Mouse (Mus musculus): ENCODE measurements around the gene Fbln2.

Gene Fbln2

DNA sequence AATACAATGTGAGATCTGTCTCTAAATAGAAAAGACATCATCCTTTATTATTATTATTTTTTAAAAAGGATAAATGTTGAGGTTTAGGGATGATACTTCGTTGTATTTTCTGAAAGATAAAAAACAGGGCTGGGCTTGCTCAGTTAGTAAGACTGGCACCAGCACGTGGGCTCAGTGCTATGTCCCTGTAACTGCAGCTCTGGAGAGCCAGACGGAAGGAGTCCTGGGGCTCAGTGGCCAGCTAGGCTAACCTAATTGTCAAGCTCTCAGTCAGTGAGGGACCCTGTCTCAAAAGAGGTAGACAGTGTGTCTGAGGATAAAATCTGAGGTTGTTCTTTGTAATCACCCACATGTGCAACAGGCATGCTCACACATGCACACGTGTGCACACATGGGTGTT lies 19.3 kb downstream of the Fbln2 start:
- no peak for DNase-seq

DNA sequence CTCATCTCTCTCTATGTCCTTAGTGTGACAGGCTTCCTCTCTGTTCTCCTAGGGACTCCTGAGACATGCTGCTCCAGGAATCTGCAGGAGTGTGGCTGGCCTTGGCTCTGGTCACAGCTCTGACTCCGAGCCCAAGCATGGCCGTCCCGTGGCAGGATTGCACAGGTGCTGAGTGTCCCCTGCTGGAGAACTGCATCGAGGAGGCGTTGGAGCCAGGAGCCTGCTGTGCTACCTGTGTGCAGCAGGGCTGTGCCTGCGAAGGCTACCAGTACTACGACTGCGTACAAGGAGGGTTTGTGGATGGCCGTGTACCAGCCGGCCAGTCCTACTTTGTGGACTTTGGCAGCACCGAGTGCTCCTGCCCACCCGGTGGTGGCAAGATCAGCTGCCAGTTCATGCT lies 20.8 kb downstream of the Fbln2 start:
- peak; percentile 81 for DNase-seq

DNA sequence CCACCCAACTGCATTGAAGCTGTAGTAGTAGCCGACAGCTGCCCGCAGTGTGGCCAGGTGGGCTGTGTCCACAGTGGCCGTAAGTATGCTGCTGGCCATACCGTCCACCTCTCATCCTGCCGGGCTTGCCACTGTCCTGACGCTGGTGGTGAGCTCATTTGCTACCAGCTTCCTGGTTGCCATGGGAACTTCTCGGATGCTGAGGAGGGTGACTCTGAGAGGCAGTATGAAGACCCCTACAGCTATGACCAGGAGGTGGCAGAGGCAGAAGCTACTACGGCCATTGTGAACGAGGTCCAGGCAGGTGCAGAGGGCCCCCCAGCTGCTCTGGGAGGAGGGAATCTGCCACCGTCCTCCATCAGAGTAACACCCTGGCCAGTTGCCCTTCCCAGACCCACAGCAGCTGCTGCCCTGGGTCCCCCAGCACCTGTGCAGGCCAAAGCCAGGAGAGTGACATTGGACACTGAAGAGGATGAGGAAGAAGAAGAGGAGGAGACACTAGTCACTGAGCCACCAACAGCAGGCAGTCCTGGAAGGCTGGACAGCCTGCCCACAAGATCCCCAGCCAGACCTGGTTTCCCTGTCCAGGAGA lies 21.3 kb downstream of the Fbln2 start:
- no peak for DNase-seq

DNA sequence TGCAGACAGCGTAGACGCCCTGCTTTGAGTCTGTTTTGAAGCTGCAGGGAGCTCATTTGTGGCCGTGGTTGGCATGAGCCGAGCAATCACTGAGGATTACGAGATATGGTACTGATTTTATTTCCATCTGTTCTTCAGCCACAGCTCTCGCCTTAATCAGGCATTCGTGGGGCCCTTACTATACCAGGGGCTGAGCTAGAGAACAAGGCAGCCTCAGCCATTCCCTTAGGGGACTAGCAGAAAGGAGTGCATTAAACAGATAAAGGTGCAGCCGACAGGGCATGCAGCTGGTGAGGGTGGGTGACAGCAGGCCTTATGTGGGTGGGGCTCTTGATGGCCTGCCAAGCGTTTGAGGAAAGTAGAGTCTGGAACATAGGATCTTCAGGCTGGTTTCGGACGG lies 23.8 kb downstream of the Fbln2 start:
- DNase-seq: no peak

DNA sequence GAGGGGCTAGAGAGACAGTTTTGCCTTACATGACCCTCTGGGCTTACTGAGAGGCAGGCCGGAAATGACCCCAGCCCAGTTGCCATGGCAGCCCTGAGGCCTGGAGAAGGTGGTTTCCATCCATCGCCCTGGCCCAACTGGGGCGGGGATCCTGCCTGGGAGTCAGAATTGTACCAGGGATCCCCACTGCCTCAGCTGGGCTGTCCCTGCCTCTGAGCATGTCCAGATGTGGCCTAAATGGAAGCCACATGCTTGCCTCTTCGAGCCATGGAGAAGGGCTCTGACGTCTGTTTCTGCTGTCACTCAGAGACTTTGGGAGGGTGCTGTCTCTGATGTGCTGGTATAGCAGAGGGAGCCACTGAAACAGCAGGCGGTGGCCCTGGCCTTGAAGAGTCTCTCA lies 24.2 kb downstream of the Fbln2 start:
- DNase-seq: no peak

DNA sequence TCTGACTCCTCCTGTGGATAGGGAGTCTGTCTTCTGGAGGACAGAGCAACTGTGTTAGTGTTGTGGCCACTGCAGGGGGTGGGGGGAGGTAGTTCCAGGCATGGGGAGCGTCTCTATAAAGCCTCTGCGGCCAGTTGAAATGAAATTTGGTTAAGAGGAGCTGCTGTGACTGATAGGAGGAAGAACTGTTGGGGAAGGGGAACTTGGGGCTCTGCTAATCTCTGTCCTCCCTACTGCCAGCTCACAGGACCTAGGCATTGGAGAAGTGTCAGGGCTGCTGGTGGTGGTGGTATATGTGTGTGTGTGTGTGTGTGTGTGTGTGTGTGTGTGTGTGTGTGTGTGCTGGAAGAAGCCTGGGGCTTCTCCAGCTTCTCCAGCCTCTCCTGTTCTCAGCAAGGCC lies 25.0 kb downstream of the Fbln2 start:
- no peak for DNase-seq

DNA sequence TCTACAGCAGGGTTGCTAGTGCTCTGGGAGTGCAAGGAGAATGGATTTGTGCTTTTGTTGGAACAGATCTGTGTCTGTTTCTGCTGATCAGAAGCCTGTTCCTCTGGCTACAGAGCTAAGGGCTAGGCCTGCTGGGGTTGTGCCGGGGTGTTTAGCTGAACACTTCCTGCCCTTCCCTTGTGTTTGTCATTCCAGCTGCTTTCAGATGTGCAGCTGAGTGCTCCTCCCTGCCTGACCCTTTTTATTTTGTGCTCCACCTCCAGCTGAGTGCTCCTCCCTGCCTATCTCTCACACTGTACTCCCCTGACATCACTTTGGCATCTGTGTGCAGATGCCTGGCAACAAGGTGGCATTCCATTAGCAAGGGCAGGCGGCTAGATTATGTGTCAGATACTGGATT lies 28.3 kb downstream of the Fbln2 start:
- DNase-seq: no peak

DNA sequence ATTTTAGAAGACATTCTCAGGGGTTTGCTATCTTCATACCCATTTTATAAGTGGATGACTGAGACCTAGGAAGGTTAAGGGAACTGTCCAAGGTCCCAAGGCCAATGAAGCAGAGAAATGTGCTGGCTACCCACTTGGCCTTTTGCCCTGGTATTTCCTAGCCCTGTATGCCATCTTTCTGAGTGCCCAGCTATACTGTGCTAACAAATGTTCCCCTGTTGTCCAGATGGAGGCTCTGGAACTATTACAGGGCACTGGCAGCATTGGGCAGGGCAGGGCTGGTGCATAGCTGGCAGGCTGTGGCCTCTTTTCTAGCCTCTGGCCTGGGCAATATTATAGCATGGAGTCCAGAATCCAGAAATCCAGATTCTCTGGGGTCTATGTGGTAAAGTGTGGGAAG lies 28.7 kb downstream of the Fbln2 start:
- peak; percentile 69 for DNase-seq

DNA sequence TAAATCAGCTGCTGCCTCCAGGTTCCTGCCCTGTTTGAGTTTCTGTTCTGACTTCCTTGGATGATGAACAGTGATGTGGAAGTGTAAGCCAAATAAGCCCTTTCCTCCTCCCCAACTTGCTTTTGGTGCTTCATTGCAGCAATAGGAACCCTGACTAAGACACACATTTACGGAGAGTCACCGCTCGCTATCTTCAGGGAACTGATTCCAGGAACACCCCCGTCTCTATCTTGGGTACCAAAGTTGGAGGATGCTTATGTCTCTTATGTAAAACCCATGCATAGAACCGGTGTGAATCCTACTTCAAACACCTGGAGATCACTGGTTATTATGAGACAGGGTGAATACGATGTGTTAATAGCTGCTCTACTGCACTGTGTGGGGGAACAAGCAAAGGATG lies 31.1 kb downstream of the Fbln2 start:
- no peak for DNase-seq

DNA sequence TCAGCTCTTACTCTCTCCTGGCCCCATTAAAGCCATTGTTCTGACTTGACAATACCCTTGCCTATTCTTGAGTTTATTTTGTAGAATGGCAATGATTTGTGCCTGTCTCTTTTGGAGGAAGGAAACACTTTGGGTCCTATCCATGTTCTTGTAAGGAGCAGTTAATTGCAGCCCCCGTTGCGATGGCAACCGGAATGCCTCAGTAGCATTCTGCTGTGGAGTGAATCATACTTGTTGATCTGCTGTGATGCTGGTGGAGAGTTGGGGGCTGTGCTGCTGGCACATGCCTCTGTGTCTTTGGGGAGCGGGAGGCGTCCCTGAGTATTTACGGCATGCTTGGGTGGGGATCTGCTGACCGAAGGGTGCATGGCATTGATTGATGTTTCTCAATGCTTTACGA lies 32.1 kb downstream of the Fbln2 start:
- no peak for DNase-seq

DNA sequence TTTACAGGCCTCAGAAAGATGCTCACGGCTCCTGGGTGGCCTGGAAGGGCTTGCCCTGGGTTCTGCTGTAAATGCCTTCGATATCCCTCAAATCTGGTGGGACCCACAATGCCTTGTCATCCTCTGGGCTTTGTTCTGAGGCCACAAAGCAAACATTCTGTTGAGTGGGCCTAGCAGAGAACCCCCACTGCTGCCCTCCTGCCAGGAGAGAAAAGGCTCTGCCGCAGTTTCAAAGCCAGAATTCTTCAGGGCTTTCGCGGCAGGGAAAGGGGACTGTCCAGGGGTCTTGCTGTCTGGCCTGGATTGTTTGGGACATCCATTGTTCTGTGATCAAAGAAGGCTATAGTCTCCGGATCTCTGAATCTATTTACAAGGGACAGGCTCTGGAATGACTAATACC lies 33.1 kb downstream of the Fbln2 start:
- DNase-seq: no peak

DNA sequence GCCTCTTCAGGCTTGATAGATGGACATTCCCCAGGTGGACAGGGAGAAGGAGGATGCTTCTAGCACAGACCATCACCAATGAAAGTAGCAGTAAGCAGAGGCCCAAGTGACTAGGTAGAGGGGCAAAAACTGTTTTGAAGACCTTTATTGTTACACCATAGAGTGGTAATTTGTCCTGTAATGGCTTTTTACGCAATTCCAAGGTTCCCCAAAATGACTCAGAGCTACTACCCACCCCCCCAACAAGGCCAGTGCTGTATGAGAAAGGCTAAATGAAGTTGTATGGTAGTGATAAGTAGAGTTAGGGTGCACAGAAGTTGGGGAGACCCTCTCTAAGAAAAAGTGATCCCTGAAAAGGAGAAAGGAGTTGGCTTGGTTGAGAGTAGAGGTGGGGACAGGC lies 35.1 kb downstream of the Fbln2 start:
- DNase-seq: no peak

DNA sequence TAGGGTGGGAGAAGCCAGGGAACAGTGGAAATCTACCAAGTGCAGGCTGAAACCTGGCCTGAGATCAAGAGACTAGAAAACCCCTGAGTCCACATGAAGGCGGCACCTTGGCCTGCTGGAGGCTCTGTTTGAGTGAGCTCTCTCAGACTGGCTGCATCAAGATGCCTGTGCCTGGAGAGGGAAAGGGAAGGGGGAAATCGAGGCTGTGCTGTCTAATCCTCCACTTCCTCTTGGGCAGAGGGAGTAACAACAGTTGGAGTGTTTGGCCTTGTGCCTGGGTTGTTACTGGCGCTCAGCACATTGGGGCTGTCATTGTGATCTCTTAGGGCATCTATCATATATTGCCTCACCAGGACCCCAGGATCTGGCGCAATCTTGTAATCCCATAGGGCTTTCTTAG lies 36.4 kb downstream of the Fbln2 start:
- DNase-seq: no peak

DNA sequence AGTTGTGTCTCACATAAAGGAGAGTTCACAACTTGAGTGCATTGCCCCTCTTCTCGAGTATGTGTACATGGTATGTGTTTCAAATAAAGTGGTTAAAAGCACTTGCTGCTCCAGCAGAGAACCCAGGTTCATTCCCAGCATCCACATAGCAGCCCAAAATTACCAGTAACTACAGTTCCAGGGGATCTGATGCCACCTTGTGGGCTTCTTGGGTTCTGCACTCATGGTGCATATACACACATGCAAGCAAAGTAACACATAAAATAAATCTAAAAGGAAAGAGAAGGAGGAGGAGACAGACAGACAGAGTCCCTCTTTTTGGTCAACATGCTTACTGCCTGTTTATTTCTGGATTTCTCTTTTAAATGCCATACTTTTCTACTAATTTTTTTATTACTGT lies 37.5 kb downstream of the Fbln2 start:
- DNase-seq: no peak

DNA sequence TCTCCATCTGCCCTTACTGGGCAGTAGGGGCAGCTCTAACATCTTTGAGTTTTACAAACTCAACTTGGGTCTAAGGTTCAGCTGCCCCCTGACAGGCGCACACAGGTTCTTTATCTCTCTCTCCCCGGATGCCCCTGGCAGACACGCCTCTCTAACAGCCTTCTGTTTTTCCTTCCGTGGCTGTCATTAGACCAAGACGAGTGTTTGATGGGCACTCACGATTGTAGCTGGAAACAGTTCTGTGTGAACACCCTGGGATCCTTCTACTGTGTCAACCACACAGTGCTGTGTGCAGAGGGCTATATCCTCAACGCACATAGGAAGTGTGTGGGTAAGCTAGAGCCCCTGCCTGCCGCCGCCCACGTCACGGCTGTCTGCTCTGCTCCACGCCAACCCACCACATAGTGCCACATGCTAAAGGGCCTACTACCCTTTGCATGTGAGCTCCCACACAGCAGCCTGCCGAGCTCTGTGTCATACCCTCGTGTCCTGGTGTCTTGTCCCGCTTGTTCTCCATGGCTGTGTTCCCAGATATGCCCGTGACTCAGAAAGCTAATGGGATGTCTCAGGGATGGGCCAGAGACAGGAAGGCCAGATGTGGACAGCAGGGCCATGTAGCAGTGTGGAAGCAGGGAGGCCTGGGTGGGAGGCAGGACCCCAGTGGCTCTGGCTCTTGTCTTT lies 47.3 kb downstream of the Fbln2 start:
- DNase-seq: no peak

DNA sequence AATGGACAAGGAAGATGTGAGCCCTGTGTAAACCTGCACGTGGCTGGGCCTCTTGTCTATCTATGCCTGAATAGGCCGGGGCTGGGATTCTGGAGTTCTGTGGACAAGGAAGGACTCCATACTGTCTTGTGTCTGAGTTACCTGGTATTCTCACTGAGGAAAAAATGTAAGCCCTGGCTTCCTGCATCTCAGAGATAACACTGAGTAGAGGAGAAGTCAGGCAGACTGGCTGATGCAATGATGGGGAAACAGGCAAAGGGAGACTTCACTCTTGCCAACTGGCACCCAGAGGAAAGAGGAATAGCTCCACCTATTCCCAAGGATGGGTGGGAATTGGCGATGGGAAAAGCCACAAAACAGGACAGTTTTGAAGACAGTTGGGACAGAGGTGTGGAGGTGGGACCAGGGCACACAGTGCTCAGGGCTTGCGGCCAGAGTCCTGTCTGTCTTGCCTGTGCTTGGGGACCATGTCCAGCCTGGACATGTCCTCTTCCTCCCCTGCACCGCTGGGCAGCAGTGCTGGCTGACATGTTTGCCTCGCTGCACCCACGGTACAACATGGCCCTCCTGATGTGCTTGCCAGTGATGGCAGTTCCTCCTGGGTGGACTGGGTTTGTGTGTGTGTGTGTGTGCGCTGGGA lies 48.2 kb downstream of the Fbln2 start:
- no peak for DNase-seq

DNA sequence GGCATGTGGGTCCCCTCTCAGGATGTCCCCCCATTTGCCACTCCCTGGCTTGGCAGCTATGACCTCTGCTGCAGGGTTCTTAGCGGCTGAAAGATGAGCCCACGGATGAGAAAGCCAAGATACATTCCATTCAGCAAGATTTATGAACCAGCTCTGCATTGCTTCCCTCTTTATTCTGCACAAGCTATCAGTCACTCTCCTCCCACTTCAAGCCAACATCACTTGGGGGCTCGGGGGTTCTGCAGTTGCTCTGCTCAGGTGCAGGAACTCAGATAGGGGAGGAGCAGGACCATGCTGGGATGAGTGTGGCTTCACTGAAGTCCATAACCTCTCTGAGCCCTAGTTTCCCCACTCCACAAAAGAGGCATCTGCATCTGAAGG lies 48.7 kb downstream of the Fbln2 start:
- no peak for DNase-seq

DNA sequence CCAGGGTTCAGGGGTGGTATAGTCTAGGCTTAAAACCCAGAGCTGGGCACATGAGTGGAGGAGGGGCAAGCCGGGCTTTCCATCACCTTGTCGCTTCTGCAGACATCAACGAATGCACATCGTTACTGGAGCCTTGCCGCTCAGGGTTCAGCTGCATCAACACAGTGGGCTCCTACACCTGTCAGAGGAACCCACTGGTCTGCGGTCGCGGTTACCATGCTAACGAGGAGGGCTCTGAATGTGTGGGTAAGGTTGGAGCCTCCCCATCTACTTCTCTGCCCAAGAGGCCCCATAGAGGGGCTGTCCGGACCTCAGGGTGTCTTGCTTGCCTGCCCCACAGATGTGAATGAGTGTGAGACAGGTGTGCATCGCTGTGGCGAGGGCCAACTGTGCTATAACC lies 53.4 kb downstream of the Fbln2 start:
- no peak for DNase-seq

DNA sequence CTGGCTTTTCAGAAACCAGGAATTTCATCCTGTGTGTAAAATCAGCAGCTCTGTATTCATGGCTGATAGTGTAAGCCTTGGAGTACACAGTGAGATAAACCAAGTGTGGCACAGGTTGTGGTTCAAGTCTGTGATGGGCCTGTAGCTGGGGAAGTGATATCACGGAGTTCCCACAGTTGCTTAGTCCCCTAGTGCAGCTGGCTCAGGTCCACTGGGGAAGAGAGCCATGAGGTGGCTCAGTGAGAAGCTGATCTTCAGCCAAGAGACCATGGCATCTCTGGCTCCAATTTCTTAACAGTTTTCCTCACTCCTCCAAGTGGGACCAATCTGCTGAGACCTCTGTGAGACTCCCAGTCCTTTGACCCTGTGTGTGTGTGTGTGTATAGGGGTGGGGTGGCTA lies 54.4 kb downstream of the Fbln2 start:
- DNase-seq: peak; percentile 51

DNA sequence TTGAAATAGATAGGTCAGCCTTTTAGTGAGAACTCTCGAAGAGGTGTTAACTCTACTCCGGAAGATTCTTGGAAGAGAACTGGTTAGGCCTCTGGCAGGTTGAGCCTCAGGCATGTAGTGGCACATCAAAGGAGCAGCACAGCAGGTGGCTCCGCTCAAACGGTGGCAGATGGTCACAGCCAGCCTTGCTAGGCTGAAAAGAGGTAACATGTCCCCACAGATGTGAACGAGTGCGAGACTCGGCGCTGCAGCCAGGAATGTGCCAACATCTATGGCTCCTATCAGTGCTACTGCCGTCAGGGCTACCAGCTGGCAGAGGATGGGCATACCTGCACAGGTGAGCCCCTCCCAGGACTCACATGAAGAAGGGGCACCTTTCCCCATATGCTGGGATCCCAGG lies 56.1 kb downstream of the Fbln2 start:
- DNase-seq: no peak

DNA sequence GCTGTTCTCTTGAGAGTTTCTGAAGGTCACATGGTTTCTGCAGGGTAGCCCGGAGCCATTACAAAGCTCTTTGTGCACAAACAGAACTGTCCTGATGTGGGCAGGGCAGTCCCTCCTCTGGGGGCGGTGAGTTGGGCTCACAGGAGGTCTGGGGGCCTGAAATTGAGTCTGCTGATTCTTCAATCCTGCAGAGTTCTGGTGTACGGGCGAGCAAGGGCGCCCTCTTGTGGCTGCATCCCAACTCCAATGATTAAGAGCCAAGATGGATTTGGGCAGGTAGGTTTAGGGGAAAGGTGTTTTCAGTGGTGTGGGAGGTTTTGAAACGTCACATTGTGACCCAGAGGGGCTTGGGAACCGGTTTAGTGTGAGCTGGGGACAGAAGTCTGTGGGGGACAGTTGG lies 65.3 kb downstream of the Fbln2 start:
- DNase-seq: peak; percentile 40

DNA sequence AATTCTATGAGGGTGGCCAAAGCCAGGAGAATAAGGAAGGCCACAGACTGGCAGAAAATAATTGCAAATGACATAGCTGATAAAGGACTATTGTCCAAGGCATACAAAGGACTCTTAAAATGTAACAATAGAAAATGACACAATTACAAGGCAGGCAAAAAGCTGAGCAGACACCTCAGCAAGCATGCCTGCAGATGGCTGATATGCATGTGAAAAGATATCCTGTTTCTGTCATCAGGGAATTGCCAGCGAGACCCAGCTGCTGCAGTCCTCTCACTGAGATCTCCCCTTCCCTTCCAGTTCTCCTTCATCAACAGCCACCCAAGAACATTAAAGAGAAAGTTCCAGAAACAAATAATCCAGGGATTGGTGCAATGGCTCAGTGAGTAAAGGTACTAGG lies 66.0 kb downstream of the Fbln2 start:
- DNase-seq: no peak

DNA sequence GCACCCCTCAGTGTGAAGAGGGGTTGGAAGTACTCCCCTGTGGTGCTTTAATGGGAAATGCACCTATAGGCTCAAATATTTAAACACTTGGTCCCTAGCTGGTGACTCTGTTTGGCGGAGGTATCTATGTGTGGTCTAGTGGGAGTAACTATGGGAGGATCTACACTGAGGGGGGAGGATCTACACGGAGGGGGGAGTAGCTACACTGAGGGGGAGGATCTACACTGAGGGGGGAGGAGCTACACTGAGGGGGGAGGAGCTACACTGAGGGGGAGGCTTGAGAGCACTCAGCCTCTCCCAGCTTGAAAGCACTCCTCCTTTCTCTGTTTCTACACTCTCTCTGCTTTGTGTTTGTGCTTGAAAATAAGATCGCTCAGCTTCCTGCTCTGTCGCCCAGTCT lies 67.2 kb downstream of the Fbln2 start:
- DNase-seq: no peak

DNA sequence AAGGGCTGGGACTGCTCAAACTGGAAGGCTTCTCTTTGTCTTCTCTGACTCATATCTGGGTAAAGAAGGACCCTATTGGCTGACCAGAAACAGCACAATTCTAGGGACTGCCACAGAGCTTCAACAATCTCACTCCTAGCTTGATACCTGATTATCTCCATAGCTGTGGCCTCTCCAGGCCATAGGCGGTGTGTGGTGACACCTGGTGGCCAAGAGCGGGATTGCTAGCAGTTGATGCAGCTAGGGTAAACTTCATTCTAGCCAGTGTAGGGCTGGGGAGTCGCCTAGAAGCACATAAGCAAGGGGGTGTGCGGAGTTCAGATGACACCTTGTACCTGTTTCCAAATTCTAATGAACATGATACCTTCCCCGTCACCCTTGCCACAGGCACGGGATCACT lies 69.0 kb downstream of the Fbln2 start:
- peak; percentile 80 for DNase-seq

DNA sequence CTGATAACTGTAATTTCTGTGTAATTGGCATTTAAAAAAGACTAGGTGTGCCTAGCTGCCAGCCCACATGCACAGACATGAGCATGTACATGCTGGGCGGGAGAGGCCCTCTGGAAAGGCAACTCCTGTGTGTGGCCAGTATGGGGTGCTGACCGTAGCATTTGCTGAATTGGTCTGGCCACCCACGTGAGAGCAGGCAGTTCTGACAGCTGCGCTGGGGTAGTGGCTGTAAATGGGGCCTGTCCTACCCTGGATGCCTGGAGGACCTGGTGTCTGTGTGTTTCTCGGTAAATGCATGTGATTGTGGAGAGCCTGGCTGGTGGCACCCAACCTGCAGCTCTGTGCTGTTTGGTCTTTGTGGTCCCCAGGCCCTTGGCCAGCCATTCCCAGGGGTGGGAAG lies 69.5 kb downstream of the Fbln2 start:
- DNase-seq: peak; percentile 43

All from cerebellum, adult 11-12 months (tissue).